Mouse (Mus musculus): ENCODE results near the gene Fhit.
A peak's percentile ranks its signal among the peaks of the same experiment; 100 is the strongest.

The Fhit gene

DNA sequence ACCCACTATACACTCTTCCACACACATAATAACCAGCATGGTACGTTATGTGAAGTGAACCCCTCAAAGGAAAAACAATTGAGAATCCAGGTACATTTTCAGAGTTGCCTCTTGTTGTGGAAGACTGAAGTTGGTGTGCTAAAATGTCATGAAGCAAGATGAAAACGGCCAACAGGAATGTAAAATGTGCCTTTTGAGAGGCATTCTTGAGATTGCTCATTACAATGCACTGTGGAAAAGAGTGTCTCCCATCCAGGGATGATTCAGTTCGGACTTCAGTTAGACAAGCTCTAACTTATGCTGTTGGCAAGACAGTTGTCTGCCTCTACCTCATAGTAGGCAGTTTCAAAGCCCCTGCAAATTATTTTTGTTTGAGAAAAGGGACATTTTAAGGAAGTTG is 676.0 kb downstream of the Fhit start:
- no peak for DNase-seq

DNA sequence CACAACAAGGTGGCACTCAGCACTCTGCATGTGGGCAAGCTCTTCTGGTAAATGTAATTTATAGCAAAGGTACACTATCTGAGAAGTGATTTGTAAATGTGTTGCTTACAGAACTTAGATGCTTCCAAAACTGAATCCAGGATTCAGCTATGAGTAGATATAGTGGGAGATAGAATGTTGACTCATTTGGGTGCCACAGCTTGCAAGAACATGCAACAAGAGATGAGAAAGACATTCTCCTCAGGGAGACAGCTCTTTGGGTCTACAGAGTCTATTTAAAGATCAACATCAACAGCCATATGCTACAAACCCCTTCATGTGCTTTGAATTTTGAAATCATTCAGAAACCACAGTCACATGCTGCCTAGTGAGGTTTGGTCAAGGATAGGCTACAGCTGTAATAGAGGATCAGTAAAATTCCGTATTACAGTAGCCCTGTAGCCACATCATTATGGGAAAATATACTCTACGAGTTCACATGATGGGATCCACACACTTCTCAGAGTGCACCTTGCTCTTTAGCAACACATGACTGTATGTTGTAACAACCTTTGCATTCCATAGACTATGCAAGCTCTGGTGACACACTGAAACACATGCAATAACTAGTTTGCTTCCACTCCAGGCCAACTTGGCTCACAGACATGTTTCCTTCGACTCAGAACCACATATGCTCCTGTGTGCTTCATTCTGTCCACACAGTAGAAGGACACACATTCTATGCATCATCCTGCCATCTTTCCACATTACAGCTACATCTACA is 678.8 kb downstream of the Fhit start:
- DNase-seq: no peak

DNA sequence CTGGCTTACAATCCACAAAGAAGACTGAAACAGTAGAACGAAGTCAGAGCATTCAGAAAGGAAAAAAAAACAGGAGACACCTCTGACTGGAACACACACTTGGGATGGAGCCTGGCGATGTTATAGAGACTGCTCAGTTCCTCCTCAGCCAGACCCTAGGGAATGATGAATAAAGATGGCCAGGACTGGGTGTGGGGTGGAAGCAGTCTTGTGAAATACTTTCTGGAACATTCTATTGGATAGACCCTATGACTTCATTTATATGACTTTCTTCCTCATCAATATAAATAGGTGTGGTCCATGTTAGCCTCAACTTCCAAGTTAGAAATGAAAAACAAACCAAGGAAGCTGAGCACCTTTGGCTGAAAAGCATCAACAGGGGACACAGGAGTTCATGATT is 680.5 kb downstream of the Fhit start:
- DNase-seq: no peak

DNA sequence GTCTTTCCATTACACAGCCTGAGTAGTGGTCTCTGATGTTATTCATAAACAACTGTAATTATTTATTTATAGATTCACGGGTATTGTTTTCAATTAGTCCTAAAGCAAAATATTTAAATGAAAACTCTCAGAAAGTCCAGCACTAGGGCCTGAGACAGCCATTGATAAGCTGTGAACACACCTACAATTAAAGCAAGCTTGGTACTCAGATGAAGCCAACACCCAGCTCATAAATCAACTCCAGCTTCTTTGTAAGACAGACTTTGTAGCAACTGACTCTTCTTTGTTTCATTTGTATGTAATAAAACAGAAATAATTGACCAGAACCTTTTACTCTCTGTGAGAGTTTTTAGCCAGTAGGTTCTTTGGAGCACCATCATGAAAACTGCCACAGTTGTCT is 681.2 kb downstream of the Fhit start:
- DNase-seq: no peak

DNA sequence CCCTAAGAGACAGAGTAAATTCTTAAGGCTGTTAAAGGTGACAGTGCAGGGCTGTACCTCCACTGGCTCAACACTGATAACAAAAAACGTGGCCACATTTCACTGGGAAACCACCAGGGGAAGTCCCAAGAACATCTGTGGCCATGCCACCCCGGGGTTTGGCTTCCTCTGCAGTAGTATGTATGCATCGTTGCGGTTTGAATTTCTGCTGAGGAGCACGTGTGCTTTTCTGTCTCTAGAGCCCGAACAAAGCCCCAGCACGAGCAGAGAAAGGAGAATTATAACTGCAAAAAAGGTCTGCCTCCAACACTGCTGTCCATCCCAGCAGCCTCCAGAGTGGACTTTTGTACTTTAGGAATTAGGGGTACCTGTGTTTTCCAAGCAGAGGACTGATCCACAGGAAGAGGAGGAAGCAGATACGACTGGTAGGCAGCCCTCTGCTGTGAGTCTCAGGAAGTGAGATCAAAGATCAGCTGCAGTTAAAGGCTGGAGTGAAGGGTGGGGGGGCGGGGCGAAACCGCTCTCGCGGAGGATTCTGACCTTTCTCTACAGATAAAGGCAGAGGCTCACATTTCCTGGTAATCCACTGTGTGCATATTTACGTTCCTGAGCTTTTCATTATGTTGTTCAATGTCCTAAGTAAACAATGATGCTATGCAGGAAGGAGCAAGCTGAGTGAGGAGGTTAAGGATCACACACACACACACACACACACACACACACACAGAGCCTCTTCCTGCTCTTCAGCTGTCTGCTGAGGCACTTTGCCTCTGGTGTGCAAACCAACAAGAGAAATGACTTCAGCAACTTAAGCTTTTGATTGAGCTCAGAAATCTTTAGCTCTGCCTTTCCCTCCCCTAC is 708.6 kb downstream of the Fhit start:
- DNase-seq: peak; percentile 7

DNA sequence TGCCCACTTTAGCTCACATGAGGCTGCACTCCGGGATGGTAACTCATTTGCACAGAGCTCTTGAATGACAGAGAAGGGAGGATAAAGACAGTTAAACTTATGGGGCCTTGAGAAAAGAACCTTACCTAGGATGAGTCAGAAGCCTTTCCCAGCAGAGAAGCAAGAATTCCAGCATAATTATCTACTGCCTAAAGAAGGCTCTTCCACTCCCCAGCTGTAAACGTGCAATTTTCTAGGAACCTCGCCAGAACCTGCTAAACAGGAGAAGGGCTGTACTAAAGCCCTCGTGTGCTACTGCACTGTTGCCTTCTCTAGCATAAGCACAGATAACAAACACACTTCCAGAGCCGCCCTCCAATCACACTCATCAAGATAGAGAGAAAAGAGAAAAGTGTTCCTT is 709.6 kb downstream of the Fhit start:
- DNase-seq: no peak

DNA sequence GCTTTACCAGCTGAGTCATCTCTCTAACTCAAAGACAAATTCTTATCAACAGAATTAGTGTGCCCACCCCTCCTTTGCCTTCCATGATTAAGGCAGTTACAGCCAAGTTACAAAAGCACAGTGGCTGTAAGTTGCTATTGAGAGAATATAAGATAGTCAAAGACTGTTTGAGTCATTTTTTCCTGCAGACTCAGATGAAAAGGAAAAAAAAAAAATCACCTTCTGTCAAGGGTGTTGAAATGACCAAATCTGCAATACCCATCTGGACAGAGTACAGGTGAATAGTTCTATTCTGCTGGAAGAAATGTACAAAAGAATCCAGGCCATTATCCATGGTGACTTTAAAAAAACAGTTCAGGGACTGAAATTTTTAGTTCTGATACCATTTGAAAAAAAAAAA is 716.5 kb downstream of the Fhit start:
- no peak for DNase-seq

DNA sequence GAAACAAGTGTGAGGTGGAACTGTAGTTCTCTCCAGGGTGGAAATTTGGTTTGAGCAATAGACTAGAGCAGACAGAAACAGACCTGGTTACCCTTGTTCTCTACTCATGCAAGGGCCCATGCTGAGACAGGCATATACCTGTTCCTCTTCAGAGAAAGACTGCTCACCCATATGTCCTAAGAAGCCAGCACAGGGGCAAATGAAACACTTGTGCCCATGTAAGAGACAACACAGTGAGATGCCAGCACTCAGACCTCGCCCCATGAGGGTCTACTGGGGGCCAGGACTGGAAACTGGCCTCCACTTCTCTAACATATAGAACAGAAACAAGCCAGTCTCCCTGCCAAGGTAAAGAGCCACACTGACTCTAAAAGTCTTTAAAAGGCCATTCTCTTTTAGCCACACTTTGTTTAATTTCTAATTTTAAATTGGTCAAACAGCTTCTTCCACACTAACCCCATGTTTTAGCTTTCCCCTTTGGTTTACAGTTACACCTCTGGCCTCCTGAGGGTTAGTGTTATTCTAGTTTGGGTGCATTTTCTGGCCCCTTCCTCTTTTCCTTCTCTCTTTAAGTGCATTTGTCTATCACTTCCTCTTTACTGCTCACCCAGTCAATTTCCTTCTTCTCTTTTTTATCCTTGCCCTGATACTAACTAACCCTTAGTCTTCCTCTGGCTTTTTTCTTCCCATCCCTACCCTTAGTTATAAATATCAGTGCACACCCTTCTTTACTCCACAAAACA is 722.7 kb downstream of the Fhit start:
- DNase-seq: no peak

DNA sequence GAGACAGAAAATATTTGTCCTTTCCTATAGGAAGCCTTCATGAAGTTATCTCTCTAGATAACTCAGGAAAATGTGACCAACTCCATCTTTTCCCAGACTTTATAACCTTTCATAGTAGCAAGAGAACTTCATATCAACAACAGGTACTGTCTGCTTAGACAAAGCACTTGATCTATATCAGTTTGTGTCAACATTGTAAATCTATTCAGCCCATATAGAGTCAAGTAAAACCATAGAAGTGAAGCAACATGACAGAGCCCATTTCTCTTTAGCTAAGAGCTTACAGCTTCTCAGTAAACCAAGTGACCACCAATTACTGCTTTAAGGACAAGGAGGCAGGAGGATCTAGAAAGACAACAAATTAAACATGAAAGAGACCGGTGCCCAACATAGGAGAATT is 725.6 kb downstream of the Fhit start:
- no peak for DNase-seq

DNA sequence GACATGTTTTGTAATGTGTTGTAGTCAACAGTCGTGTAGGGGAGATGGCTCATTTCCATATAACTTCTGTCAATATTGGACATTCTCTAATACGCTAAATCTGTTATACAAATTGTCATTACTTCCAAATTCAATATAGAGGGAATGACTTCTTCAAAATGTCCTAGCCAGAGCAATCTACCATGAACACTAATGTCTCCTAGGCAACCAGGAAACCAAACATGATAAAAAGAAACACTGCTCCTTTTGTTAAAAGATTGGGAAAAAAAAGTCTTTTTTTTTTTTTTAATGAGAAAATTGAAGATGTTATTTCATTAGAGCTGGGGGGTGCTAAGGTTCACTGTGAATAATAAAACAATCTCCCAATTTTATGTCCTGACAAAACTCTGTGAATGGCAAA is 729.3 kb downstream of the Fhit start:
- no peak for DNase-seq

DNA sequence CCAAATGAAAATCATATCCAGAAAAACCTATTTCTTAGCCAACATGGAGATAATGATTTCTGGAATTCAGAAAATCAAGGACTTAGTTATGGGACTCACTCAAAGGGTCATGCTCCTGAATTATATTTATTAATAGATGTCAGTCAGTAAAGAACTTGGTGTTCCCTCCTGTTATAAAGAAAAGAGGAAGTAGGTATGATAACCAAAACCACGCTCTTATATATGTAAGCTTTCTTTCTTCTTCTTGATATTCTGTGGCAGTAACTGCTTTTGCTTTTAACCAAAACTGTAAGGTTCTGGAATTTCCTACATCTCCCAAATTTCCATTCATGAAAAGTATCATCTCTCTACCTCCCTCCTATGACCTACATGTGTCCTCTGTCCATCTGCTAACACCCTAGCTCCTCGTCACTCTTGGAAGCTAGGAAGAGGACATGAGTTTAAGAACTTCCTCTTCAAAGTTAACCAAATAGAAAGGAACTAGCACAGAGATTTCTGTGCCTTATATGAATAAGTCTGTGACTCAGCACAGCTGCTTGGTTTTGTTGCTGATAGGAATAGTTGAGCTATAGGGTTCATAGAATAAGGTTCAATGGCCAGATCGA is 731.3 kb downstream of the Fhit start:
- DNase-seq: no peak

DNA sequence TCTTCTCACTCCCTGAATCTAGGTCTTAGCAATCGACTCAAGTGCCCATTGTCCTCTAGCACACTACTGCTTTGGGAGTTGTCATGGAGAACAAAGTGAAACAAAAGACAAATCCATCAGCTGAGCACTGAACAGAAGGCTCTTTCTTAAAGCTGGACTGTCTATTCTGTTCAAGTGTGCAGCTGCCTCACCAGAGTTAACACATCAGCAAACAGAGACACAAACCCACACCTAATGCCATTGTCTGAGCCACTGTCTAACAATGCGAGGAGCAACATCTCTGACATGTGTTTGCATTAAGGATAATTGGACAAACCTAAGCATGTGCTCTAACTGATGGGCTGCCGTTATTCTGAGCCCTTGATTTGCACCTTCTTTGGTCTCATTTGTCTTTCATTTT is 738.3 kb downstream of the Fhit start:
- no peak for DNase-seq

DNA sequence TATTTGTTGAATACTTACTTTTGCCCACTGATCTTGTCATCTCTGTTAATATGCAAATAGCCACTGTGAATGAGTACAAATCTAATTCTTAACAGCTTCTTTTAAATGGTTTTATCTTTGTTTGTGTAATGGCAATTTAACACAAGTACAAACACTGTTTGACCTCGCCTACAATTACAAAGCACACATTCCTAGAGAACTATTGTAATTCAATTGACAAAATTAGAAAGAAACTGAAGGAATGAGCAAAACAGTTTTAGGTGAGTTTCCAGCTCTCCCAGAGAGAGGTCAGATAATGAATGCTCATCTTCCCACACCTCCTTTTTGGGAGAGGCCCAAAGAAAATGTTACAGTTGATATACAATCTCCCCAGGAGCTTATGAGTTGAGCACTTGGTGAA is 739.6 kb downstream of the Fhit start:
- DNase-seq: no peak

DNA sequence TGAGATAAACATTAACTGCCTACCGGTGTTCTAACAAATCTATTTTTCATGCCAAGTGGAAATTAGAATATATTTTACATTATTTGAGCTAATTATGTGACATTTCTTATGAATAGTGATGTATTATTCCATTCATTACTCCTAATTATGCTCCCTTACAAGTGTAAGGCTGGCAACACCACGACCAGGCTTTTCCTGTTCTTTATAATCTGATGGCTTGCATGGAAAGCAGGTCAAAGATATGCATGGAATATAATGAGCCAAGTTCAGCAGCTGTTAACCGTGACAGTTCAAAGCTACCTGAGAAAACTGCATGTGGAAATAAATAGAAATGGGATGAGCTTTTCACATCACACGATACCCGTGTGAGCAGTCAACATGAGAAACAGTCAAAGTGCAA is 746.8 kb downstream of the Fhit start:
- no peak for DNase-seq

DNA sequence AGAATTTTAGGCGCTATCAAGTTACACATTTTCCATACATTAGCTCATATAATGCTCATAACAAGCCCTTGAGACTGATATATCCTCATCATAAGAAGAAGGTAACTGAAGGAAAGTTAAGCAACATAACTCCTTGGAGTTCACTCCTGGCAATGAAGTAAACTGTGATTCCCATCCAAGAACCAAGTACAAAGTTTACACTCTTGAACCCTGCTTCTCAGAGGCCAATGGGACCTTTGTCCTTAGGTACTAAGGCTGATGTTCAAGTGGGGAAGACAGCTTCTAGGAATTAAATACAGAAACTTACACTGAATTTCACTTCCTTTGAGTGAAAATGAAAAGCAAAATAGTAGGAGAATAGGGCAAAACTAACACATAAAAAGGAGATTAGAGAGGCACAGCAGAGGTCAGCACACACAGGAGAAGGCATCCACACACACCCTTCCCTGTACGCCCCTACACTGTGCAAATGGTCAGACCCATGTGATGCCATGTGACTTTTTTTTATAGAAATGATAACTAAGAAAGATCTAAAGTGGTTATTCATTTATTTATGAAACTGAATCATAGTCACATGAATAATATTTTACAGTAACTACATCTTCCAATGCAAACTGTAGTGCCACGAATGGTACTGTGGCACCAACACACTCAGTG is 752.4 kb downstream of the Fhit start:
- no peak for DNase-seq

DNA sequence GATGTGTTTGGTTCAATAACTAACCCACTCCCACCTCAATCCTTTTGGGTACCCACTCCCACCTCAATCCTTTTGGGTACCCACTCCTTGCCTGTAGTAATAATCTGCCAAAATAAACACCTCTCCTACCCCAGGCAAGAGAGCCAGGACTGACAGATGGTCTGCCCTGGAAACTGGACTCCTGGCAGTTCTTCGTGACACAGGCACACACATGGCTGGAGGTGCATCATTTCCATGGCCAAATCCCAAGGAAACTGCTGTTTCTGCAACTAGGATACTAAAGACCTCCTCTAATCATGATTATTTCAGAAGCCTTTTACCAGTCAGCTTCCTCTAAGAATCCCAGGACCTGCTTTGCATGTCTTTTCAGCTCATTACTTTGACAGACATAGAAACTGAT is 756.5 kb downstream of the Fhit start:
- no peak for DNase-seq

DNA sequence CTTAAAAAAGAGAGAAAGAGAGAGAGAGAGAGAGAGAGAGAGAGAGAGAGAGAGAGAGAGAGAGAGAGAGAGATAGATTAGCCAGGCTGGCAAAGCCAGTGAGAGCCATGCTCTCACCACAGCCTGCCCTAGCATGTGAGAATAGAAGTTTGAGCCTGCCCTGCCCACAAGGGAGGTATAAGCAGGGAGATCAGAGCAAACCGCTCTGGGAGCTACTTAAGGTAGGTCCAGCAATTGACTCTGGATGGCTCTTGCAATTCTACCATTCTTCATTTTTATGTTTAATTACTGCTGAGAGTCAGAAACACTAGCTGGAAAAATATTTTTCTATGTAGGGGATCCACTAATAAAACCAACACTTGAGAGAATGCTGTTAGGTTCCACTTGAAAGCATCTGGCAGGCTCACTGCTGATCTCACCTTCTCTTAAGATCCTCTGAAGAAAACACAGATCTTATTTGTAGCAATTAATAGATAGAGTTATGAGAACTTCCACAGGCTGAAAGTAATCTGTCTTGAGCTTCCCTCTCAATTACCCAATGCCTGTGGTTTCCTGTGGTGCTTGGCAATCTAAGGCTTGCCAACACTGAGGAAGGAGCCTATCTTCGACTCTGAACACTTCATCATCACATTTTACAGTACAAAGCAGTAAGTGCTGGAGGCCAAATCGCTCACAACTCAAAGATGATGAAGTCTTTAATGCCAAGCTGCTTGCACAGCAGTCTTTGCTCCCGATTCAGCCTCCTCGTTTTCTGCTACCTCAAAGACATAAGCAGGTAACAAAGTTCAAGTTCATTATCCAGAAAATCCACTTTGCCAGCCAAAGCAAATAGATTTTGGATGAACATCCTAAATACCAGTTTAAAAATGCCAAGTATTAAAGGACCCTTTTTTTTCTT is 793.8 kb downstream of the Fhit start:
- no peak for DNase-seq

DNA sequence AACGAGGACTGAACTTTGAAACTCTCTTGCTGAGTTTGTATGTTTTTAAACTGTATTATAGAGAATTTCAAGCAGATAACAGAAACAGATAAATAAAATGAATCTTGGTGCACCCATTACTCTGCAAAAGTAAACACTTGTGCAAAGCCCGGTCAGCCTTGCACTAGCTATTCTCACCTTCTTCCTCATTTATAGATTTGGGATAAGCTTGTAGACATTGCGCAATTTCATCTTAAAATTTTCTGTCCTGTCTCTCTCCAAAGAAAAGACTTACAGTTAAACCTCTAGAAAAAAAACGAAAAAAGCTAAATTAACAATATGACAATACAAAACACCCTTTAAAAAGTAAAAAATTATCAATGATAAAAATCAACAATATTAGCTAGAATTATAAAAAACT is 795.0 kb downstream of the Fhit start:
- no peak for DNase-seq

DNA sequence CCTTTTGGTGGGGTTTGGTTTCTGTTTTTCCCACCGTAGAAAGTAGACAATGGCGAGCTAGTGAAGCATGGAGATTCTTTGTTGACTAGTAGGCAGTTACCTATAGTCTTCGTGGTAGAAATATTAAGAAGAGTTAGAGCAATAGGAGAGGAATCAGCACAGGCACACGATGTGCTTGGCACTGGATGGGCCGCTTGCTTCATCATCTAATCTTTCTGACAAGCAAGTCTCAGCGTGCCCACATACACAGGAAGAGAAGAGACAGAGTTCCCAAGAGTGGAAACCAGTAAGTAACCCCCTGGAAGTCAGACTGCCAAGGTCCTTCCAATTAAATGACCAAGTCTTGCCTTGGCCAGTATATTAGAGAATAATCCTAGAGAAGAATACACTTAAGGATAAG is 797.6 kb downstream of the Fhit start:
- no peak for DNase-seq

DNA sequence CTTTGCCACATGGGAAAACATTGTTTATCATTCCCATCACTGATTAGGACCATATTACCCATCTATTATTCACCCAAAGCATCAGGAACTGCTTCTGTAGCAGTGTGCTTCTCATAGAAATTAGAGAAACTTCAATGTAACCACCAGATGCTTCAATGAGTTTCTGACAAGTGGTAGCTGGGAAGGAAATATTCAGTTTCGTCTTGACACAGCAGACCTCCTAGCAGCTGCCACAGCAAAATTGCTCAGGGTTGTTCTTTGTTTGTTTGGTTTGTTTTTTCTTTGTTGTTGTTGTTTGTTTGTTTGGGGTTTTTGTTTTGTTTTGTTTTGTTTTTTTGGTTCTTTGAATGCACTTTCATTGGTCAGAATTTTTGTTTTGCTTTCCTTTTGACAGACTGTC is 798.5 kb downstream of the Fhit start:
- DNase-seq: no peak

DNA sequence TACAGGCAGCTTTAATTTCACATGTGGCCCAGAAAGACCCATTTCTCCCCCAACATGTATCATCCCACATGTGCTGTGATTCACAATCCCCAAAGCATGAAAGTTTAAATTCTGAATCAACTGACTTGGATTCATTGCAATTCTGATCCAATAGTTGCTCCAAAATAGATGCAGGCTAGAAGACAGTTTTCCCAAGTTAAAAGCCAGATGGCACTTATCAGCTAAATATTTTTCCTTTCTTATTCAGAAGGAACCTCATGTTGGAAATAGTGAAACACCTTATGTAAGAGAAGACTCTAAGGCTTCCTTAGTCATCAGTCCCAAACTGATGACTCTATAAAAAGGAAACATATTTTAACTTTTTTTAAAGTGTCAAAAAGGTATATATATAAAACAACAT is 815.9 kb downstream of the Fhit start:
- DNase-seq: no peak

DNA sequence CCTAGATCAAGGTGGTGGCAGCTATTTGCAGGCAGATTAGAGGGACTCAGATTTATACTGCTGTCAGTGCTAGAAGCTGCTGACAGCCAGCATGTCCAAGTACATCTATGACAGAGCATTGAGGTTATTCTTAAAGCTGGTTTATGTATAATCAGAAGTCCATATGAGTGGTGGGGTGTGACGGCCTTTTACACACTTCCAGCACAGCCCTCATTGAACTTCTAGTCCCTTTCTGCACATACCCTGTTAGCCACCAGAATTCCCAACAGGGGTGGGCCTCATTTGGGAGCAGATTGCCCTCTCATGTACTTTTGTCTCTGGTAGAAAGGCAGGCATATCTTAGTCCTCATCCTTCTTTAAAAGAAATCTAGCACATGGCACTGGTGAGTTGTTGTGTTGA is 817.8 kb downstream of the Fhit start:
- DNase-seq: no peak
